Mouse (Mus musculus): ENCODE measurements around the gene Erg. TPM values are rescaled to one million over a fixed set of nuclear protein-coding genes. Genes with fewer than 3 reads are reported as not detected.

Erg gene
- polyA plus RNA-seq, 1 experiment = 6.6 TPM

GRCm38 (mm10) chr16:95614482-95614881 is 28.1 kb upstream of the Erg start:
- no peak for DNase-seq
- Histone ChIP-seq H3K27ac (ENCODE audit: insufficient read depth, low read length) (no peak overlapping the region), H3K27me3 (ENCODE audit: control insufficient read depth, insufficient read depth, low read length) (no peaks in the 10 kb centered on the region), H3K4me1 (ENCODE audit: control insufficient read depth, insufficient read depth, low read length) (peaks cover 6% of the 10 kb centered on the region; the same call in 1 of the 2 replicates), H3K4me3 (replicated peaks; ENCODE audit: insufficient read depth, low read depth, low read length) (no peak overlapping the region)
- TF ChIP-seq CTCF (IDR thresholded peaks at IDR 0.05; ENCODE audit: borderline replicate concordance, insufficient read depth, low read depth, low read length) (no peak), POLR2A (IDR thresholded peaks at IDR 0.05; ENCODE audit: borderline replicate concordance, insufficient read depth, low read length) (no peak)
- WGBS = 87% methylated on average over 2 of the region's 2 CpGs

- no peaks in the 10 kb centered on the region for H3K27me3 ChIP-seq (ENCODE audit: control insufficient read depth, insufficient read depth, low read length)
- TF ChIP-seq POLR2A (IDR thresholded peaks at IDR 0.05; ENCODE audit: borderline replicate concordance, insufficient read depth, low read length) = no peak
- TF ChIP-seq CTCF (IDR thresholded peaks at IDR 0.05; ENCODE audit: borderline replicate concordance, insufficient read depth, low read depth, low read length) = no peak
- no peak for DNase-seq
- H3K4me1 ChIP-seq (ENCODE audit: control insufficient read depth, insufficient read depth, low read length) = no peaks in the 10 kb centered on the region
- H3K27ac ChIP-seq (ENCODE audit: insufficient read depth, low read length) = no peak overlapping the region
- WGBS = 92% methylated on average over 20 of the region's 20 CpGs
- H3K4me3 ChIP-seq (replicated peaks; ENCODE audit: insufficient read depth, low read depth, low read length) = no peak overlapping the region
Observed at GRCm38 (mm10) chr16:95611982-95612746, 25.8 kb upstream of the Erg start.

GRCm38 (mm10) chr16:95608624-95609023 is 22.2 kb upstream of the Erg start:
- H3K27ac ChIP-seq (ENCODE audit: insufficient read depth, low read length) = no peak overlapping the region
- no peaks in the 10 kb centered on the region for H3K4me1 ChIP-seq (ENCODE audit: control insufficient read depth, insufficient read depth, low read length)
- TF ChIP-seq CTCF (IDR thresholded peaks at IDR 0.05; ENCODE audit: borderline replicate concordance, insufficient read depth, low read depth, low read length) (no peak), POLR2A (IDR thresholded peaks at IDR 0.05; ENCODE audit: borderline replicate concordance, insufficient read depth, low read length) (no peak)
- no peaks in the 10 kb centered on the region for H3K27me3 ChIP-seq (ENCODE audit: control insufficient read depth, insufficient read depth, low read length)
- 80% methylated on average over 7 of the region's 7 CpGs for WGBS
- H3K4me3 ChIP-seq (replicated peaks; ENCODE audit: insufficient read depth, low read depth, low read length) = no peak overlapping the region
- DNase-seq = no peak

GRCm38 (mm10) chr16:95605304-95605703 is 18.9 kb upstream of the Erg start:
- no peaks in the 10 kb centered on the region for H3K4me1 ChIP-seq (ENCODE audit: control insufficient read depth, insufficient read depth, low read length)
- H3K27me3 ChIP-seq (ENCODE audit: control insufficient read depth, insufficient read depth, low read length) = no peaks in the 10 kb centered on the region
- TF ChIP-seq CTCF (IDR thresholded peaks at IDR 0.05; ENCODE audit: borderline replicate concordance, insufficient read depth, low read depth, low read length) = peak; percentile 71
- no peak for TF ChIP-seq POLR2A (IDR thresholded peaks at IDR 0.05; ENCODE audit: borderline replicate concordance, insufficient read depth, low read length)
- peak; percentile 61 to 76 for DNase-seq
- no peak overlapping the region for H3K27ac ChIP-seq (ENCODE audit: insufficient read depth, low read length)
- H3K4me3 ChIP-seq (replicated peaks; ENCODE audit: insufficient read depth, low read depth, low read length) = no peak overlapping the region
- 24% methylated on average over 7 of the region's 7 CpGs for WGBS

- Histone ChIP-seq H3K27me3 (ENCODE audit: control insufficient read depth, insufficient read depth, low read length) (no peaks in the 10 kb centered on the region), H3K4me1 (ENCODE audit: control insufficient read depth, insufficient read depth, low read length) (no peaks in the 10 kb centered on the region), H3K27ac (ENCODE audit: insufficient read depth, low read length) (no peak overlapping the region), H3K4me3 (replicated peaks; ENCODE audit: insufficient read depth, low read depth, low read length) (no peak overlapping the region)
- WGBS = 41% methylated on average over 5 of the region's 5 CpGs
- TF ChIP-seq POLR2A (IDR thresholded peaks at IDR 0.05; ENCODE audit: borderline replicate concordance, insufficient read depth, low read length) (no peak), CTCF (IDR thresholded peaks at IDR 0.05; ENCODE audit: borderline replicate concordance, insufficient read depth, low read depth, low read length) (no peak)
- DNase-seq = no peak
Observed at GRCm38 (mm10) chr16:95602504-95602903, 16.1 kb upstream of the Erg start.

GRCm38 (mm10) chr16:95601807-95602206 is 15.4 kb upstream of the Erg start:
- Histone ChIP-seq H3K27me3 (ENCODE audit: control insufficient read depth, insufficient read depth, low read length) (no peaks in the 10 kb centered on the region), H3K4me3 (replicated peaks; ENCODE audit: insufficient read depth, low read depth, low read length) (no peak overlapping the region), H3K27ac (ENCODE audit: insufficient read depth, low read length) (no peak overlapping the region), H3K4me1 (ENCODE audit: control insufficient read depth, insufficient read depth, low read length) (no peaks in the 10 kb centered on the region)
- no peak for DNase-seq
- 41% methylated on average over 4 of the region's 4 CpGs for WGBS
- TF ChIP-seq POLR2A (IDR thresholded peaks at IDR 0.05; ENCODE audit: borderline replicate concordance, insufficient read depth, low read length) (no peak), CTCF (IDR thresholded peaks at IDR 0.05; ENCODE audit: borderline replicate concordance, insufficient read depth, low read depth, low read length) (no peak)

DNA sequence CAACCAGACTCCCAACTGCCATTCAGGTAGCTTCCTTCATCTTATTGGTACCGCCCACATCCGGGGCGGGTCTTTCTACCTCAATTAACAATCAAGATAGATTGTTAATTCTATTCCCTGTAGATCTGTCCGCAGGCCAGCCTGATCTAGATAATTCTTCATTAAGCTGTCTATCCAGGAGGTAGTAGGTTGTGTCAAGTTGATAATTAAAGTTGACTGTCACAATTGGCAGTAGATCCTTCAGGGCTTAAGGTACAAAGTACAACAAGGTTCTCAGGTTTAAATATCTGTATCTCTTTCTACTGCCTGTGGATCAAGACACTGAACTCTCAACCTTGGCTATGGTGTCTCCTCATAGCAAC is 14.8 kb upstream of the Erg start:
- no peak for DNase-seq
- Histone ChIP-seq H3K4me1 (ENCODE audit: control insufficient read depth, insufficient read depth, low read length) (no peaks in the 10 kb centered on the region), H3K27ac (ENCODE audit: insufficient read depth, low read length) (no peak overlapping the region), H3K27me3 (ENCODE audit: control insufficient read depth, insufficient read depth, low read length) (no peaks in the 10 kb centered on the region), H3K4me3 (replicated peaks; ENCODE audit: insufficient read depth, low read depth, low read length) (no peak overlapping the region)
- TF ChIP-seq CTCF (IDR thresholded peaks at IDR 0.05; ENCODE audit: borderline replicate concordance, insufficient read depth, low read depth, low read length) = no peak
- no peak for TF ChIP-seq POLR2A (IDR thresholded peaks at IDR 0.05; ENCODE audit: borderline replicate concordance, insufficient read depth, low read length)
- WGBS = 90% methylated on average over 4 of the region's 4 CpGs

- no peaks in the 10 kb centered on the region for H3K4me1 ChIP-seq (ENCODE audit: control insufficient read depth, insufficient read depth, low read length)
- no peak overlapping the region for H3K4me3 ChIP-seq (replicated peaks; ENCODE audit: insufficient read depth, low read depth, low read length)
- WGBS = 60% methylated on average over 19 of the region's 19 CpGs
- TF ChIP-seq CTCF (IDR thresholded peaks at IDR 0.05; ENCODE audit: borderline replicate concordance, insufficient read depth, low read depth, low read length) = no peak
- no peak for TF ChIP-seq POLR2A (IDR thresholded peaks at IDR 0.05; ENCODE audit: borderline replicate concordance, insufficient read depth, low read length)
- no peaks in the 10 kb centered on the region for H3K27me3 ChIP-seq (ENCODE audit: control insufficient read depth, insufficient read depth, low read length)
- no peak overlapping the region for H3K27ac ChIP-seq (ENCODE audit: insufficient read depth, low read length)
- no peak for DNase-seq
Observed at GRCm38 (mm10) chr16:95600572-95601218, 14.3 kb upstream of the Erg start.
